Mouse (Mus musculus): ENCODE data around the gene Top3a. TPM values are rescaled to one million over a fixed set of nuclear protein-coding genes. Genes with fewer than 3 reads are reported as not detected.

The Top3a gene
- polyA plus RNA-seq, 1 experiment from 2014 or later: 20.8 TPM

DNA sequence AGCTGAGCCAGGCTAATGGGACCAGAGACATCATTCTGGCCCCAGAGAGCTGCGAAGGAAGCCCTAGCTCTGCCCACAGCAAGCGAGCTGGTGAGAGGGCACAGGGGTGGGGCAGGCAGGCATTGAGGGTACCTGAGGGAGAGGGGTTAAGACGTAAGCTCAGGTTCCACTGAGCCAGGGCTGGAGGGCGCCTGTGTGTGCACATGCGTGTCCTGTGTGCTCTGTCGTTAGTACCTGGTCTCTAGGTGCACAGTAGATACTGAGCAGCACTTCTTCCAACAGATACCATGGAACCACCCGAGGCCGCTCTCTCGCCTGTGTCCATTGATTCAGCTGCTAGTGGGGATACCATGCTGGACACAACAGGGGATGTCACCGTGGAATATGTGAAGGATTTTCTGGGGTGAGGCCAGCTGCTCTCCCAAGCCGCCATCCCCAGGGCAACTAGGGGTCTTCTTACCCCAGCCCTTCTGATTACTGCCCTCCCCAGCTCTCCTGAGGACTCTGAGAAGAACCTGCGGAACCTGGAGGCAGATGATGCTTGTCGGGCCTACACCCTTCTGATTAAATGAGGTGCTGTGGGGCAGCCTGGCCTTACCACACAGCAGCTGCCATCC, 64.4 kb downstream of the Top3a start:
- Histone ChIP-seq H3K9me3 (ENCODE audit: control insufficient read depth, low read length) (no peaks in the 10 kb centered on the region), H3K36me3 (ENCODE audit: control insufficient read depth, insufficient read depth, low read length) (peaks cover 50% of the 10 kb centered on the region), H3K27ac (replicated peaks; ENCODE audit: low read depth, low read length) (no peak overlapping the region), H3K4me1 (ENCODE audit: control insufficient read depth, insufficient read depth, low read length) (no peaks in the 10 kb centered on the region), H3K27me3 (ENCODE audit: control insufficient read depth, insufficient read depth, low read length) (no peaks in the 10 kb centered on the region), H3K4me3 (ENCODE audit: low read depth, low read length) (no peak overlapping the region), H3K9ac (ENCODE audit: low read length) (no peak overlapping the region), H3K4me2 (ENCODE audit: low read depth, severe bottlenecking) (no peak overlapping the region)
- DNase-seq (ENCODE audit: low spot score) (no peak), ATAC-seq (ENCODE audit: insufficient number of reproducible peaks, low FRiP score, low TSS enrichment, low read depth) (no peak)
- WGBS: 93% methylated on average over 13 of the region's 13 CpGs

DNA sequence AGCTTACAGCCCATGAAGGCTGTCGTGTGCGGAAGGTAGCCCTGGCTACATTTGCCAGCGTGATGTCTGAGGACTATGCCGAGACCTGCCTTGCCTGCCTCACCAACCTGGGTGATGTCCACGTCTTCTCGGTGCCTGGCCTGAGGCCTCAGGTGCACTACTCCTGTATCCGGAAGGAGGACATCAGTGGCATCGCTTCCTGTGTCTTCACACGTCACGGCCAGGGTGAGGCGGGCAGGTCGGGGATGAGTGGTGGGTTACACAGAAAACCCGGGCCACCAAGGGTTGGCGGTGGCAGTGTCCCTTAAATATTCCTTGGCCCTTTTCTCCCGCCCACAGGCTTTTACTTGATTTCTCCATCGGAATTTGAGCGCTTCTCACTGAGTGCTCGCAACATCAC, 65.1 kb downstream of the Top3a start:
- Histone ChIP-seq H3K4me1 (ENCODE audit: control insufficient read depth, insufficient read depth, low read length) (no peaks in the 10 kb centered on the region), H3K4me2 (ENCODE audit: low read depth, severe bottlenecking) (no peak overlapping the region), H3K27me3 (ENCODE audit: control insufficient read depth, insufficient read depth, low read length) (no peaks in the 10 kb centered on the region), H3K4me3 (ENCODE audit: low read depth, low read length) (no peak overlapping the region), H3K36me3 (ENCODE audit: control insufficient read depth, insufficient read depth, low read length) (peaks cover 51% of the 10 kb centered on the region), H3K9ac (ENCODE audit: low read length) (no peak overlapping the region), H3K27ac (replicated peaks; ENCODE audit: low read depth, low read length) (no peak overlapping the region), H3K9me3 (ENCODE audit: control insufficient read depth, low read length) (no peaks in the 10 kb centered on the region)
- 95% methylated on average over 18 of the region's 18 CpGs for WGBS
- no peak for DNase-seq (ENCODE audit: low spot score)
- ATAC-seq (ENCODE audit: insufficient number of reproducible peaks, low FRiP score, low TSS enrichment, low read depth): no peak

DNA sequence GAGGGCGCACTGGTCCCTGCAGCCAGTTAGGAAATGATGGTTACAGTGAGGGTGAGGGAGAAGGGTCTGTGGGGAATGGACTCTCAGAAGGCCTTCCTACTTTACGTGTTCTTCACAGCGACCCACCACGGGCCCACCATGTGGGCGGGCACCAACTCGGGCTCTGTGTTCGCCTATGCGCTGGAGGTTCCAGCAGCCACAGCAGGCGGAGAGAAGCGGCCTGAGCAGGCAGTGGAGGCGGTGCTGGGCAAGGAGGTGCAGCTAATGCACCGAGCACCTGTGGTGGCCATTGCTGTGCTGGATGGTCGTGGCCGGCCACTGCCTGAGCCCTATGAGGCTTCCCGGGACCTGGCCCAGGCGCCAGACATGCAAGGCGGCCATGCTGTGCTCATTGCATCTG, 65.9 kb downstream of the Top3a start:
- no peak overlapping the region for H3K4me2 ChIP-seq (ENCODE audit: low read depth, severe bottlenecking)
- H3K36me3 ChIP-seq (ENCODE audit: control insufficient read depth, insufficient read depth, low read length): peaks cover 55% of the 10 kb centered on the region
- no peaks in the 10 kb centered on the region for H3K9me3 ChIP-seq (ENCODE audit: control insufficient read depth, low read length)
- no peaks in the 10 kb centered on the region for H3K27me3 ChIP-seq (ENCODE audit: control insufficient read depth, insufficient read depth, low read length)
- H3K27ac ChIP-seq (replicated peaks; ENCODE audit: low read depth, low read length): no peak overlapping the region
- 91% methylated on average over 17 of the region's 17 CpGs for WGBS
- no peak for DNase-seq (ENCODE audit: low spot score)
- H3K4me1 ChIP-seq (ENCODE audit: control insufficient read depth, insufficient read depth, low read length): no peaks in the 10 kb centered on the region
- ATAC-seq (ENCODE audit: insufficient number of reproducible peaks, low FRiP score, low TSS enrichment, low read depth): no peak
- no peak overlapping the region for H3K9ac ChIP-seq (ENCODE audit: low read length)
- no peak overlapping the region for H3K4me3 ChIP-seq (ENCODE audit: low read depth, low read length)

DNA sequence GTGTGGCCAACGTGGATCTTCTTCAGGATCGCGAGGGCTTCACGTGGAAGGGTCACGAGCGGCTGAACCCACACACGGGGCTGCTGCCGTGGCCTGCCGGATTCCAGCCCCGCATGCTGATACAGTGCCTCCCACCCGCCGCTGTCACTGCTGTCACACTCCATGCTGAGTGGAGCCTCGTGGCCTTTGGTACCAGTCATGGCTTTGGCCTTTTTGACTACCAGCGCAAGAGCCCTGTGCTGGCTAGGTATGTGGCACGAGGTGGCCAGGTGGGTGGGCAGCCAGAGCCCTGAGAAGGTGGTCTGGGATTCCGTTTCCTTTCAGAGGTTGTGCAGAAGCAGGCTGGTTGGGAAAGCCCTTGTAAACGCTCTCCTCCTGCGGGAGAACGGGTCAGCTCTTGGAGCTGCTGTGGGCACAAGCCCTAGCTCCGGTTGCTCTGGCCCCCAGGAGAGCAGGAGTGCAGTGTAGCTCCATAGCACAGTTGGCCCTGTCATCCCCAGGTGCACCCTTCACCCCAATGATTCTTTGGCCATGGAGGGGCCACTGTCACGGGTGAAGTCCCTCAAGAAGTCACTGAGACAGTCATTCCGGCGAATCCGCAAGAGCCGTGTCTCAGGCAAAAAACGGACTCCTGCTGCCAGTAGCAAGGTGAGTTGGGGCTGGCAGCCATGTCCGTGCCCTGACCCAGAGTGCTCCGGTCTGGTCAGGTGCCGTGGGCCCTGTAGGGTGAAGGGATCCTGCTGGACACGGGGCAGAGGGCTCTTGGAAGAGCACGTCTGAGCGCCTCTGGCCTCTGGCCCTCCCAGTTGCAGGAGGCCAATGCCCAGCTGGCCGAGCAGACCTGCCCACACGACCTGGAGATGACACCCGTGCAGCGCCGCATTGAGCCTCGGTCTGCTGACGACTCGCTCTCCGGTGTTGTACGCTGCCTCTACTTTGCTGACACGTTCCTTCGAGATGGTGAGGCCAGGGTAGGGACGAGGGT, 67.4 kb downstream of the Top3a start:
- Histone ChIP-seq H3K4me2 (ENCODE audit: low read depth, severe bottlenecking) (no peak overlapping the region), H3K9me3 (ENCODE audit: control insufficient read depth, low read length) (no peaks in the 10 kb centered on the region), H3K27me3 (ENCODE audit: control insufficient read depth, insufficient read depth, low read length) (no peaks in the 10 kb centered on the region), H3K9ac (ENCODE audit: low read length) (no peak overlapping the region), H3K4me3 (ENCODE audit: low read depth, low read length) (no peak overlapping the region), H3K4me1 (ENCODE audit: control insufficient read depth, insufficient read depth, low read length) (no peaks in the 10 kb centered on the region), H3K36me3 (ENCODE audit: control insufficient read depth, insufficient read depth, low read length) (peaks cover 56% of the 10 kb centered on the region), H3K27ac (replicated peaks; ENCODE audit: low read depth, low read length) (no peak overlapping the region)
- 94% methylated on average over 45 of the region's 45 CpGs for WGBS
- ATAC-seq (ENCODE audit: insufficient number of reproducible peaks, low FRiP score, low TSS enrichment, low read depth): no peak
- no peak for DNase-seq (ENCODE audit: low spot score)

DNA sequence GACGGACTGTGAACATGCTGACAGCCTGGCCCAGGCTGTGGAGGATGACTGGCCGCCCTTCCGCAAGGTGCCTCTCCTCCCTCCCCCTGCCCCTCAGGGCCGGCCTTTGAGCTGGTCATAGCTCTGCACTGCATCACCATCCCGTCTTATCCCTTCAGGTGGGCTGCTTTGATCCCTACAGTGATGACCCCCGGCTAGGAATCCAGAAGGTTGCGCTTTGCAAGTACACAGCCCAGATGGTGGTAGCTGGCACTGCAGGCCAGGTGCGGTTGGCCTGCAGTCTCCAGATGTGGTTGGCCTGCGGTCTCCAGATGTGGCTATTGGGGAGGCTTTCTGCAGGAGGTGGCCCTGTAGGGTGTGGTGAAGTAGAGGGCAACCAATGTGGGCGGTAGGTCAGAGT, 68.5 kb downstream of the Top3a start:
- no peaks in the 10 kb centered on the region for H3K9me3 ChIP-seq (ENCODE audit: control insufficient read depth, low read length)
- H3K36me3 ChIP-seq (ENCODE audit: control insufficient read depth, insufficient read depth, low read length): peaks cover 53% of the 10 kb centered on the region
- peaks cover under 1% of the 10 kb centered on the region; the same call in 1 of the 2 replicates for H3K4me1 ChIP-seq (ENCODE audit: control insufficient read depth, insufficient read depth, low read length)
- DNase-seq (ENCODE audit: low spot score) (no peak), ATAC-seq (ENCODE audit: insufficient number of reproducible peaks, low FRiP score, low TSS enrichment, low read depth) (no peak)
- no peak overlapping the region for H3K9ac ChIP-seq (ENCODE audit: low read length)
- no peak overlapping the region for H3K4me3 ChIP-seq (ENCODE audit: low read depth, low read length)
- no peak overlapping the region for H3K4me2 ChIP-seq (ENCODE audit: low read depth, severe bottlenecking)
- H3K27ac ChIP-seq (replicated peaks; ENCODE audit: low read depth, low read length): no peak overlapping the region
- 85% methylated on average over 8 of the region's 10 CpGs for WGBS
- no peaks in the 10 kb centered on the region for H3K27me3 ChIP-seq (ENCODE audit: control insufficient read depth, insufficient read depth, low read length)

DNA sequence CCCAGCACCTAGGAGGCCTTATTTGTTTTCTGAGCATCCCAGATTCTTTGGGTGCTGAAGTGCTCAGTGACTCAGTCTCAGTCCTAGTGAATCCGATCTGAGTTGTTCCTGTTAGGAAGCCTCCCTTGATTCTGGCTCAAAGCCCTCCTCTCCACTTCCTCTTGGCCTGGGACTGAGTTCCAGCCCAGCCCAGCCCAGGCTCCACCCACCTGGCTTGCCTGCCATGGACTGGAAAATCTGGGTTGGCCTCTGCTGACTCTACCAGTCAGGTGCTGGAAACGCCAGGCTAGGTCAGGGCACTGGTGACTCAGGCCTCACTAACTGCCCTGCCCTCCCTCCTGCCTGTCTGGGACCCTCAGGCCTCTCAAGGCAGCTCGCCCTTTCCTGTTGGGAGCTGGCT, 69.5 kb downstream of the Top3a start:
- DNase-seq (ENCODE audit: low spot score) (no peak), ATAC-seq (ENCODE audit: insufficient number of reproducible peaks, low FRiP score, low TSS enrichment, low read depth) (no peak)
- Histone ChIP-seq H3K27me3 (ENCODE audit: control insufficient read depth, insufficient read depth, low read length) (no peaks in the 10 kb centered on the region), H3K9ac (ENCODE audit: low read length) (no peak overlapping the region), H3K9me3 (ENCODE audit: control insufficient read depth, low read length) (no peaks in the 10 kb centered on the region), H3K27ac (replicated peaks; ENCODE audit: low read depth, low read length) (no peak overlapping the region), H3K36me3 (ENCODE audit: control insufficient read depth, insufficient read depth, low read length) (peaks cover 47% of the 10 kb centered on the region), H3K4me3 (ENCODE audit: low read depth, low read length) (no peak overlapping the region), H3K4me1 (ENCODE audit: control insufficient read depth, insufficient read depth, low read length) (peaks cover 5% of the 10 kb centered on the region; the same call in 1 of the 2 replicates), H3K4me2 (ENCODE audit: low read depth, severe bottlenecking) (no peak overlapping the region)
- WGBS: 77% methylated on average over 3 of the region's 3 CpGs

DNA sequence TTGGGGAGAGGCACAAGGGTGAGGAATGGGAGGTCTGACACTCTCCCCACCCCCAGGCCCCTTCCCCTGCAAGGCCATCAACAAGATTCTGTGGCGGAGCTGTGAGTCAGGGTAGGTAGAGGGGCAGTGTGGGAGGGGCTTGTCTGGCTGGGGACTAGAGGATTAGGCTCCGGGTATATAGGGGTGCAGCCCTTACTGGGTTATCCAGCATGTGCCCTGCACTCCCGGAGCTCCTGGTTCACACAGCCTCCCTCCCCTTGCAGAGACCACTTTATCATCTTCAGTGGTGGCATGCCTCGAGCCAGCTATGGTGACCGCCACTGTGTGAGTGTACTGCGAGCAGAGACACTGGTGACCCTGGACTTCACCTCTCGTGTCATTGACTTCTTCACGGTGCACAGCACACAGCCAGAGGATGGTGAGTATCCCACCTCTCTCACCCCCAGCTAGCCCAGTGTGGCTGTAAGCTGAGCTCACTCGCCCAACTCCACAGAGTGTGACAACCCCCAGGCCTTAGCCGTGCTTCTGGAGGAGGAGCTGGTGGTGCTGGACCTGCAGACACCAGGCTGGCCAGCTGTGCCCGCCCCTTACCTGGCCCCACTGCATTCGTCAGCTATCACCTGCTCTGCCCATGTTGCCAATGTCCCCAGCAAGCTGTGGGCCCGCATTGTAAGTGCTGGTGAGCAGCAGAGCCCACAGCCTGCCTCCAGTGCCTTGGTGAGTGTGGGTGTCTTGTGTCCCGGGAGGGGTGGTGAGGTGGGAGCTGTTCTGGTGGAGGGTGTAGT, 70.3 kb downstream of the Top3a start:
- peaks cover 5% of the 10 kb centered on the region; the same call in 1 of the 2 replicates for H3K4me1 ChIP-seq (ENCODE audit: control insufficient read depth, insufficient read depth, low read length)
- no peak overlapping the region for H3K4me3 ChIP-seq (ENCODE audit: low read depth, low read length)
- WGBS: 84% methylated on average over 14 of the region's 14 CpGs
- peaks cover 44% of the 10 kb centered on the region for H3K36me3 ChIP-seq (ENCODE audit: control insufficient read depth, insufficient read depth, low read length)
- H3K4me2 ChIP-seq (ENCODE audit: low read depth, severe bottlenecking): no peak overlapping the region
- no peak overlapping the region for H3K27ac ChIP-seq (replicated peaks; ENCODE audit: low read depth, low read length)
- DNase-seq (ENCODE audit: low spot score) (no peak), ATAC-seq (ENCODE audit: insufficient number of reproducible peaks, low FRiP score, low TSS enrichment, low read depth) (no peak)
- no peaks in the 10 kb centered on the region for H3K27me3 ChIP-seq (ENCODE audit: control insufficient read depth, insufficient read depth, low read length)
- no peak overlapping the region for H3K9ac ChIP-seq (ENCODE audit: low read length)
- H3K9me3 ChIP-seq (ENCODE audit: control insufficient read depth, low read length): no peaks in the 10 kb centered on the region

DNA sequence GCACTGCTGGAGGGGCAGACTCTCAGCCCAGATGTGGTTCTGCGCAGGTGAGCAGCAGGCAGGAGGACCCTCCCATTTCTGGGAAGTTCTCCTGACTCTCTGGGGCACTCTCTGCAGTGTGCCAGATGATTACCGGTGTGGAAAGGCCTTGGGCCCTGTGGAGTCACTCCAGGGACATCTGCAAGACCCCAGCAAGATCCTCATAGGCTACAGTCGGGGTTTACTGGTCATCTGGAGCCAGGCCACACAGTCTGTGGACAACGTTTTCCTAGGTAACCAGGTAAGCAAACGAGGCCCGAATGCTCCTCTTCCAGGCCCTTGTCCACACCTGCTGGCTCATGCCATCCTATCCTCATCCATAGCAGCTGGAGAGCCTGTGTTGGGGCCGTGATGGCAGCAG, 71.1 kb downstream of the Top3a start:
- Histone ChIP-seq H3K4me2 (ENCODE audit: low read depth, severe bottlenecking) (no peak overlapping the region), H3K9me3 (ENCODE audit: control insufficient read depth, low read length) (no peaks in the 10 kb centered on the region), H3K4me3 (ENCODE audit: low read depth, low read length) (no peak overlapping the region), H3K36me3 (ENCODE audit: control insufficient read depth, insufficient read depth, low read length) (peaks cover 40% of the 10 kb centered on the region), H3K9ac (ENCODE audit: low read length) (no peak overlapping the region), H3K4me1 (ENCODE audit: control insufficient read depth, insufficient read depth, low read length) (peaks cover 6% of the 10 kb centered on the region), H3K27me3 (ENCODE audit: control insufficient read depth, insufficient read depth, low read length) (no peaks in the 10 kb centered on the region), H3K27ac (replicated peaks; ENCODE audit: low read depth, low read length) (no peak overlapping the region)
- ATAC-seq (ENCODE audit: insufficient number of reproducible peaks, low FRiP score, low TSS enrichment, low read depth) (no peak), DNase-seq (ENCODE audit: low spot score) (no peak)
- 92% methylated on average over 7 of the region's 7 CpGs for WGBS
